Mouse (Mus musculus) kidney, embryonic 15.5 days (tissue): ENCODE results near the gene Scfd2. TPM values are rescaled to one million over a fixed set of nuclear protein-coding genes. Genes with fewer than 3 reads are reported as not detected.

Experiments
- ATAC-seq: fragments of 200-750 bp; cut with Nextera tagmentation; replicated peaks from 2 replicates; pipeline ENCODE4 v1.8.0; 2017; ENCODE audit warnings: moderate TSS enrichment; ENCODE audit not compliant: low FRiP score
- H3K27ac ChIP-seq: fragments of 300-500 bp; sonication (generic); 2 replicates; pipeline ENCODE4 v1.5.1; 2015; ENCODE audit warnings: mild to moderate bottlenecking, inconsistent platforms
- H3K27me3 ChIP-seq: fragments of 300-500 bp; sonication (generic); 2 replicates; pipeline ENCODE4 v1.6.1; 2015; ENCODE audit warnings: inconsistent platforms
- H3K36me3 ChIP-seq: fragments of 300-500 bp; sonication (generic); 2 replicates; pipeline ENCODE4 v1.6.1; 2015; ENCODE audit warnings: inconsistent platforms
- H3K4me1 ChIP-seq: fragments of 300-500 bp; sonication (generic); 2 replicates; pipeline ENCODE4 v1.6.1; 2015; ENCODE audit warnings: inconsistent platforms
- H3K4me2 ChIP-seq: fragments of 300-500 bp; sonication (generic); 2 replicates; pipeline ENCODE4 v1.6.1; 2015; ENCODE audit warnings: moderate library complexity, mild to moderate bottlenecking, inconsistent platforms
- H3K4me3 ChIP-seq: fragments of 300-500 bp; sonication (generic); replicated peaks from 2 replicates; pipeline ENCODE4 v1.5.1; 2015; ENCODE audit warnings: mild to moderate bottlenecking, inconsistent platforms
- H3K9ac ChIP-seq: fragments of 300-500 bp; sonication (generic); 2 replicates; pipeline ENCODE4 v1.6.1; 2015; ENCODE audit warnings: mild to moderate bottlenecking, inconsistent platforms
- H3K9me3 ChIP-seq: fragments of 300-500 bp; sonication (generic); replicated peaks from 2 replicates; pipeline ENCODE4 v1.6.1; 2016; ENCODE audit warnings: inconsistent platforms
- WGBS: fragments of 180-500 bp; shearing (Covaris S2); methylation state at CpG from one replicate; pipeline ENCODE4 v1.1.7; 2015; ENCODE audit warnings: mixed read lengths; 5-methylcytosine and 5-hydroxymethylcytosine counted together
- polyA plus RNA-seq: library from polyadenylated mRNA; unstranded; fragments of >200 nt; fragmentation: Nextera tagmentation; extraction: Ambion mirVana; gene quantifications from 2 replicates; pipeline ENCODE4 v1.2.1, GENCODE M21; 2015

Gene Scfd2
- polyA plus RNA-seq, 1 experiment from 2014 or later: 18.3 TPM

- H3K9me3 ChIP-seq: no peaks in the 10 kb centered on the region
- ATAC-seq: no peak
- H3K4me2 ChIP-seq: no peak overlapping the region
- WGBS: 64% methylated on average over 2 of the region's 2 CpGs
- no peak overlapping the region for H3K27ac ChIP-seq
- H3K4me1 ChIP-seq: 0 out of 2 replicates have a peak, but pooled peaks cover 4% of the 10 kb centered on the region
- H3K4me3 ChIP-seq: no peak overlapping the region
- no peak overlapping the region for H3K9ac ChIP-seq
- no peaks in the 10 kb centered on the region for H3K27me3 ChIP-seq
- H3K36me3 ChIP-seq: no peaks in the 10 kb centered on the region
These were observed 176.0 kb downstream of the Scfd2 start for GRCm38 (mm10) chr5:74355416-74356177.

GRCm38 (mm10) chr5:74350909-74351308 lies 180.7 kb downstream of the Scfd2 start:
- Histone ChIP-seq H3K27ac (no peak overlapping the region), H3K9me3 (no peaks in the 10 kb centered on the region), H3K4me3 (no peak overlapping the region), H3K36me3 (no peaks in the 10 kb centered on the region), H3K9ac (no peak overlapping the region), H3K4me2 (no peak overlapping the region), H3K4me1 (0 out of 2 replicates have a peak, but pooled peaks cover 4% of the 10 kb centered on the region), H3K27me3 (no peaks in the 10 kb centered on the region)
- no peak for ATAC-seq
- 63% methylated on average over 4 of the region's 4 CpGs for WGBS

GRCm38 (mm10) chr5:74348079-74348870 lies 183.3 kb downstream of the Scfd2 start:
- H3K4me3 ChIP-seq: no peak overlapping the region
- no peaks in the 10 kb centered on the region for H3K4me1 ChIP-seq
- H3K27ac ChIP-seq: no peak overlapping the region
- no peak overlapping the region for H3K9ac ChIP-seq
- H3K36me3 ChIP-seq: no peaks in the 10 kb centered on the region
- no peaks in the 10 kb centered on the region for H3K27me3 ChIP-seq
- no peak for ATAC-seq
- WGBS: 75% methylated on average over 11 of the region's 11 CpGs
- no peaks in the 10 kb centered on the region for H3K9me3 ChIP-seq
- H3K4me2 ChIP-seq: no peak overlapping the region

- no peak for ATAC-seq
- H3K9me3 ChIP-seq: no peaks in the 10 kb centered on the region
- H3K27me3 ChIP-seq: no peaks in the 10 kb centered on the region
- no peaks in the 10 kb centered on the region for H3K36me3 ChIP-seq
- no peak overlapping the region for H3K4me3 ChIP-seq
- 72% methylated on average over 2 of the region's 2 CpGs for WGBS
- H3K9ac ChIP-seq: no peak overlapping the region
- no peaks in the 10 kb centered on the region for H3K4me1 ChIP-seq
- no peak overlapping the region for H3K4me2 ChIP-seq
- no peak overlapping the region for H3K27ac ChIP-seq
These were observed 188.5 kb downstream of the Scfd2 start for GRCm38 (mm10) chr5:74343045-74343444.

GRCm38 (mm10) chr5:74342557-74342956 lies 189.0 kb downstream of the Scfd2 start:
- Histone ChIP-seq H3K4me3 (no peak overlapping the region), H3K27ac (no peak overlapping the region), H3K9me3 (no peaks in the 10 kb centered on the region), H3K4me2 (no peak overlapping the region), H3K36me3 (no peaks in the 10 kb centered on the region), H3K4me1 (no peaks in the 10 kb centered on the region), H3K27me3 (no peaks in the 10 kb centered on the region), H3K9ac (no peak overlapping the region)
- ATAC-seq: no peak

GRCm38 (mm10) chr5:74337491-74337890 lies 194.1 kb downstream of the Scfd2 start:
- 95% methylated on average over 3 of the region's 3 CpGs for WGBS
- H3K27me3 ChIP-seq: no peaks in the 10 kb centered on the region
- no peak overlapping the region for H3K4me3 ChIP-seq
- no peaks in the 10 kb centered on the region for H3K36me3 ChIP-seq
- no peak overlapping the region for H3K4me2 ChIP-seq
- H3K4me1 ChIP-seq: 0 out of 2 replicates have a peak, but pooled peaks cover 3% of the 10 kb centered on the region
- H3K27ac ChIP-seq: no peak overlapping the region
- no peak for ATAC-seq
- H3K9ac ChIP-seq: no peak overlapping the region
- H3K9me3 ChIP-seq: no peaks in the 10 kb centered on the region

GRCm38 (mm10) chr5:74336780-74337179 lies 194.8 kb downstream of the Scfd2 start:
- 60% methylated on average over 12 of the region's 12 CpGs for WGBS
- H3K9ac ChIP-seq: no peak overlapping the region
- H3K27me3 ChIP-seq: no peaks in the 10 kb centered on the region
- no peak overlapping the region for H3K4me2 ChIP-seq
- H3K27ac ChIP-seq: no peak overlapping the region
- H3K9me3 ChIP-seq: no peaks in the 10 kb centered on the region
- H3K36me3 ChIP-seq: no peaks in the 10 kb centered on the region
- no peak for ATAC-seq
- 0 out of 2 replicates have a peak, but pooled peaks cover 3% of the 10 kb centered on the region for H3K4me1 ChIP-seq
- H3K4me3 ChIP-seq: no peak overlapping the region

GRCm38 (mm10) chr5:74333258-74333657 lies 198.3 kb downstream of the Scfd2 start:
- 81% methylated on average over 3 of the region's 3 CpGs for WGBS
- Histone ChIP-seq H3K9me3 (no peaks in the 10 kb centered on the region), H3K36me3 (no peaks in the 10 kb centered on the region), H3K27ac (no peak overlapping the region), H3K4me3 (no peak overlapping the region), H3K4me1 (0 out of 2 replicates have a peak, but pooled peaks cover 3% of the 10 kb centered on the region), H3K9ac (no peak overlapping the region), H3K4me2 (no peak overlapping the region), H3K27me3 (no peaks in the 10 kb centered on the region)
- no peak for ATAC-seq

GRCm38 (mm10) chr5:74326228-74326627 lies 205.3 kb downstream of the Scfd2 start:
- Histone ChIP-seq H3K36me3 (no peaks in the 10 kb centered on the region), H3K27ac (no peak overlapping the region), H3K4me2 (no peak overlapping the region), H3K9me3 (no peaks in the 10 kb centered on the region), H3K4me3 (no peak overlapping the region), H3K9ac (no peak overlapping the region), H3K27me3 (no peaks in the 10 kb centered on the region), H3K4me1 (no peaks in the 10 kb centered on the region)
- WGBS: 88% methylated on average over 6 of the region's 6 CpGs
- ATAC-seq: no peak

GRCm38 (mm10) chr5:74321010-74321746 lies 210.4 kb downstream of the Scfd2 start:
- Histone ChIP-seq H3K4me2 (no peak overlapping the region), H3K36me3 (no peaks in the 10 kb centered on the region), H3K4me1 (peaks cover 9% of the 10 kb centered on the region), H3K9ac (no peak overlapping the region), H3K4me3 (no peak overlapping the region), H3K27ac (no peak overlapping the region), H3K9me3 (no peaks in the 10 kb centered on the region), H3K27me3 (no peaks in the 10 kb centered on the region)
- 65% methylated on average over 10 of the region's 10 CpGs for WGBS
- ATAC-seq: no peak

- Histone ChIP-seq H3K4me2 (no peak overlapping the region), H3K4me3 (no peak overlapping the region), H3K9me3 (no peaks in the 10 kb centered on the region), H3K27me3 (no peaks in the 10 kb centered on the region), H3K4me1 (peaks cover 17% of the 10 kb centered on the region), H3K9ac (no peak overlapping the region), H3K36me3 (no peaks in the 10 kb centered on the region), H3K27ac (no peak overlapping the region)
- WGBS: 85% methylated on average over 2 of the region's 2 CpGs
- ATAC-seq: no peak
These were observed 212.0 kb downstream of the Scfd2 start for GRCm38 (mm10) chr5:74319551-74319950.

GRCm38 (mm10) chr5:74317174-74317573 lies 214.4 kb downstream of the Scfd2 start:
- no peak overlapping the region for H3K27ac ChIP-seq
- H3K27me3 ChIP-seq: no peaks in the 10 kb centered on the region
- H3K9ac ChIP-seq: no peak overlapping the region
- H3K4me3 ChIP-seq: no peak overlapping the region
- H3K4me1 ChIP-seq: peaks cover 17% of the 10 kb centered on the region
- WGBS: 86% methylated on average over 3 of the region's 3 CpGs
- no peaks in the 10 kb centered on the region for H3K9me3 ChIP-seq
- ATAC-seq: no peak
- no peak overlapping the region for H3K4me2 ChIP-seq
- no peaks in the 10 kb centered on the region for H3K36me3 ChIP-seq
